Mouse (Mus musculus) liver, postnatal 0 days (tissue): ENCODE results near the gene Knstrn.

Experiments used
- CTCF ChIP-seq: sonication (generic); IDR thresholded peaks from 2 replicates; pipeline ENCODE4 v1.5.1; 2016; ENCODE audit warnings: antibody characterized with exemption, low read depth
- EP300 ChIP-seq: IDR thresholded peaks from 2 replicates; pipeline ENCODE4 v1.6.1; 2016; ENCODE audit warnings: antibody characterized with exemption, low read depth, mild to moderate bottlenecking

GRCm38 (mm10) chr2:118882840-118883679 is 69.3 kb downstream of the Knstrn start:
- TF ChIP-seq CTCF (peak; percentile 100), EP300 (peak; percentile 36; the same call in 1 of the 2 replicates)
